Mouse (Mus musculus) gastrocnemius, adult 8-10 months (tissue): ENCODE data around the gene Gm17651. TPM values are rescaled to one million over a fixed set of nuclear protein-coding genes. Genes with fewer than 3 reads are reported as not detected.

ENCODE experiments used
- DNase-seq, 2 experiments: peaks; one replicate each; pipeline ENCODE4 v3.0.0; 2022; ENCODE audit warnings: low spot score in 2 of 2
- microRNA-seq: library from miRNA; unstranded; fragments of <30 nt; microRNA quantifications from one replicate; pipeline ENCODE4 v1.2.0, GENCODE M21; 2022
- total RNA-seq, 4 experiments: library from RNA; stranded (reverse); gene quantifications; 2 replicates each; pipeline ENCODE4 v1.2.4; 2022

The Gm17651 gene
- total RNA-seq, 4 experiments from 2014 or later = not detected

- DNase-seq = no peak
Measured at GRCm38 (mm10) chr3:97630746-97631145, 43.7 kb downstream of the Gm17651 start.

GRCm38 (mm10) chr3:97629941-97630340 is 44.6 kb downstream of the Gm17651 start:
- DNase-seq = no peak

- peak; percentile 59 to 65 for DNase-seq
Measured at GRCm38 (mm10) chr3:97628391-97629001, 46.0 kb downstream of the Gm17651 start, which contains the start of gene Fmo5. Gene Fmo5 (plus strand): TSS chr3:97628804.

GRCm38 (mm10) chr3:97627893-97628292 is 46.6 kb downstream of the Gm17651 start:
- DNase-seq = no peak

GRCm38 (mm10) chr3:97624611-97625010 is 49.9 kb downstream of the Gm17651 start:
- DNase-seq = no peak

Small RNAs within 50 kb of the gene (microRNA-seq; reads per million reads assigned to microRNA genes)
- not detected for gene Mir7225

Other genes with a start within 250 kb of the Gm17651 start
- gene Chd1l, start 64.5 kb downstream of the Gm17651 start, total RNA-seq = 10 to 100 TPM in 3 of 4 experiments, 1 to 10 TPM in 1; 9.4 to 11.6 (median 11.1) TPM
- gene Fmo5, start 45.9 kb downstream of the Gm17651 start, total RNA-seq = 1 to 10 TPM; 5.9 to 7.6 (median 7.5) TPM
- gene Prkab2, start 16.5 kb downstream of the Gm17651 start, total RNA-seq = 100 to 1,000 TPM; 206 to 278 (median 246) TPM
- 1,000 to 10,000 TPM; 3,083 to 3,979 (median 3,594) TPM for gene Pde4dip, start 214.0 kb upstream of the Gm17651 start, total RNA-seq
- gene Sec22b, start 226.5 kb upstream of the Gm17651 start, total RNA-seq = 10 to 100 TPM; 24.8 to 29.2 (median 28.2) TPM